Mouse (Mus musculus): ENCODE results near the gene Sla2. TPM values are rescaled to one million over a fixed set of nuclear protein-coding genes. Genes with fewer than 3 reads are reported as not detected.
"Not testable (repeated sequence)": the region's sequence is repeated elsewhere in the genome, so short reads cannot be mapped to it uniquely, and the experiment has no call there.

The Sla2 gene
- total and polyA plus RNA-seq, 3 experiments: 0.62 to 0.98 (median 0.83) TPM

DNA sequence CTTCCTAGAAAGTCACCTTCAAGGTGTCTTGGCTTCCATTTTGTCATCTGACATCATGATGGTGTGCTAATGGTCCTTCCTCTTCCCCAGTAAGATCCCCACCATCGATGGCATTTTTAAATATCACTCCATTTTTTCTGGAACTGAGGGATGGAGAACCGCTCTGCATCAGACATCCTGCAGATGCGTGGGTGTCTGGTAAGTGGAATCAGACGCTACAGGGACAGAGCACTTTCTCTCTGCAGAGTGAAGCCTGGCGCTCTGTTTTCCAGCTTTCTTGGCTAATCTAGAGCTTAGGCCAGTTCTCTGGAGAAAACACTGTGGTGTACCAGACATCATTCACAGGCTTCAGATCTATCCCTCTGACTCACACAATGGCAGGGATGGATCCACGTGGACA lies 40.7 kb upstream of the Sla2 start:
- no peak for ATAC-seq (ENCODE audit: extremely low read depth, insufficient number of reproducible peaks, low FRiP score, poor library complexity, severe bottlenecking)
- H3K4me3 ChIP-seq (ENCODE audit: low read depth, low read length): no peak overlapping the region
- no peak for TF ChIP-seq GATA2 (IDR thresholded peaks at IDR 0.05; ENCODE audit: borderline replicate concordance, low read depth, low read length)
- H3K27me3 ChIP-seq (ENCODE audit: insufficient read depth, low read length): no peaks in the 10 kb centered on the region
- H3K4me1 ChIP-seq (ENCODE audit: insufficient read depth, low read depth, low read length): peaks cover 81% of the 10 kb centered on the region
- no peak for DNase-seq (ENCODE audit: low spot score)
- H3K9me3 ChIP-seq (replicated peaks): peaks cover 5% of the 10 kb centered on the region
- peaks cover 68% of the 10 kb centered on the region for H3K36me3 ChIP-seq (replicated peaks)

DNA sequence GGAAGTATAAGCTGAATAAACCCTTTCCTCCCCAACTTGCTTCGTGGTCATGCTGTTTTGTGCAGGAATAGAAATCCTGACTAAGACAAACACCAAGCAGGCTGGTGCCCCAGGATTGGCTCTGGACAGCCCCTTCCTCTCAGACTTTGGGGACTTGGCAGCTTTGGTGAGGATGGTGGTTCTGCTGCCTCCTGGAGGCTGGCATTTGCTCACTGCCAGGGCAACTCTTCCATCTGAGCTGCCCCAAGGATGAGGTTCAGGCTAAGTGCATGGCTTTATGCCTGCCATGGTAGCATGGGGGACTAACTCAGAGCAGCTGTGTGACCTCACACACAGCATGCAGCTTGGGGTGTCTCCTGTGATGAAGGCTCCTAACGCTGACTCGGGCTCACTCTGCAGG lies 38.6 kb upstream of the Sla2 start:
- not testable (repeated sequence) for DNase-seq (ENCODE audit: low spot score); H3K27me3 ChIP-seq (ENCODE audit: insufficient read depth, low read length); ATAC-seq (ENCODE audit: extremely low read depth, insufficient number of reproducible peaks, low FRiP score, poor library complexity, severe bottlenecking); H3K4me3 ChIP-seq (ENCODE audit: low read depth, low read length); H3K9me3 ChIP-seq (replicated peaks)
- H3K4me1 ChIP-seq (ENCODE audit: insufficient read depth, low read depth, low read length): peaks cover 73% of the 10 kb centered on the region
- peaks cover 51% of the 10 kb centered on the region for H3K36me3 ChIP-seq (replicated peaks)

DNA sequence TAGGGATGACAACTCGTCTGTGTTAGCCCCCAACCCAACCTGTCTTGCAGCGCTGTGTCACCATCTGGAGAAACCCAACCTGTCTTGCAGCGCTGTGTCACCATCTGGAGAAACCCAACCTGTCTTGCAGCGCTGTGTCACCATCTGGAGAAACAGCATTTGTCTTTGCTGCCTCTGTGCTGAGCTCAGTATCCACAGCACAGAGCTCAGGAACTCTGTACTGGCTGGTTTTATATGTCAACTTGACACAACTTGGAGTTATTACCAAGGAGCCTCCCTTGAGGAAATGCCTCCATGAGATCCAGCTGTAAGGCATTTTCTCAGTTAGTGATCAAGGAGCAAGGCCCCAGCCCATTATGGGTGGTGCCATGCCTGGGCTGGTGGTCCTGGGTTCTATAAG lies 38.1 kb upstream of the Sla2 start:
- Histone ChIP-seq H3K4me3 (ENCODE audit: low read depth, low read length) (peak overlapping the region; percentile 47; the same call in 1 of the 2 replicates), H3K4me1 (ENCODE audit: insufficient read depth, low read depth, low read length) (peaks cover 67% of the 10 kb centered on the region), H3K36me3 (replicated peaks) (peaks cover 45% of the 10 kb centered on the region)
- not testable (repeated sequence) for H3K27me3 ChIP-seq (ENCODE audit: insufficient read depth, low read length); DNase-seq (ENCODE audit: low spot score); H3K9me3 ChIP-seq (replicated peaks); ATAC-seq (ENCODE audit: extremely low read depth, insufficient number of reproducible peaks, low FRiP score, poor library complexity, severe bottlenecking)

DNA sequence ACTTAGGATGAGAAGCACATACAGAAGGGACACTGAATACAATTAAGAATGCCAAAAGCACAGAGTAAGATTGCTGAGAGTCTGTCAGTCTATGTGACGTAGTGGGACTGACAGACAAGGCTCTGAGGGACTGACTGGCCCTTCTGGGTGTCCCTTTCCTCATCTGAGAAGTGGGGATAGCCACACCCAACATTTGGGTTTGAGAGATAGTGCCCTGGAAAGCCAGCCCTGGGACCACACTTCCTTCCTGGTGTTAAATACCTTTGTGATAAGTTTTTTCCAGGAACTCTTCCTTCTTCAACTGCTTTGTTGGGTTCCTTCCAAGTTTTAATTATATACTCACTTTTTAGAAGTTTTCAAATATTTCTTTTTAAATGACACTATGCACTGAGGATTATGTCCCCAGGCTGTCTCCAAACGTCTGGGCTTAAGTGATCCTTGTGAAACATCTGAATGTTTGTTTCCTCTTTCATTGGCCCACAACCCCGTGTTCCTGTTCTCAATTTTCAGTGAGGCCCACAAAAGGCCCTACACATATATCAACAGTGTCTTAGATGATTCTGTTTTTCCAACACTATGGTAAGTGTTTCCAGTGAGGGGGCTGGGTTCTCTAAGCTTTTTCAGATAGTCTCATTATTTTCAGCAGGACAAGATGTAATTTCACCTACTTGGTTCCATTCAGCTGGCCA lies 37.4 kb upstream of the Sla2 start:
- H3K9me3 ChIP-seq (replicated peaks): peaks cover 5% of the 10 kb centered on the region
- DNase-seq (ENCODE audit: low spot score) (peak; percentile 73), ATAC-seq (ENCODE audit: extremely low read depth, insufficient number of reproducible peaks, low FRiP score, poor library complexity, severe bottlenecking) (peak; percentile 79)
- peak overlapping the region; percentile 47; the same call in 1 of the 2 replicates for H3K4me3 ChIP-seq (ENCODE audit: low read depth, low read length)
- H3K4me1 ChIP-seq (ENCODE audit: insufficient read depth, low read depth, low read length): peaks cover 60% of the 10 kb centered on the region
- no peaks in the 10 kb centered on the region for H3K27me3 ChIP-seq (ENCODE audit: insufficient read depth, low read length)
- TF ChIP-seq GATA2 (IDR thresholded peaks at IDR 0.05; ENCODE audit: borderline replicate concordance, low read depth, low read length) (no peak), TAL1 (conservative IDR thresholded peaks at IDR 0.05; ENCODE audit: low read depth, low read length) (peak; percentile 60)
- H3K36me3 ChIP-seq (replicated peaks): peaks cover 38% of the 10 kb centered on the region

DNA sequence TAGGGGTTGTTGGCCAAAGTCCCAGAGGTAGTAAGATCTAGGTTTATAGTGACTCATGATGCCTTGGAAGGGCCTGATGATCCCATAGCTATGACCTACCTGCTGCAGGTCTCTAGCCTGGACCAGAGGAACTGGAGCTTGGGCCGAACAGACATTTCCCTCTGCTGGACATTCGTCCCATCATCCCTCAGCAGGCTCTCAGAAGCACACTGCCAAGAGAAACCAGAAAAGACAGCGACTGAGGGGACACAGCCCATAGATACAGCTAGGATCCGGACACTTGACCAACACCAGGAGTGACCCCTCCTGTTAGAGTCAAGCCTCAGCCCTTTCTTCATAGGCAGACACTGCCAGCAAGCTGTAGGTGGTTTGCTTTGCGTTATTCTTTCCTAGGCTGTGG lies 36.1 kb upstream of the Sla2 start:
- Histone ChIP-seq H3K27me3 (ENCODE audit: insufficient read depth, low read length) (no peaks in the 10 kb centered on the region), H3K36me3 (replicated peaks) (peaks cover 26% of the 10 kb centered on the region), H3K9me3 (replicated peaks) (peaks cover 5% of the 10 kb centered on the region), H3K4me1 (ENCODE audit: insufficient read depth, low read depth, low read length) (peaks cover 47% of the 10 kb centered on the region), H3K4me3 (ENCODE audit: low read depth, low read length) (no peak overlapping the region; the same call in 1 of the 2 replicates)
- no peak for TF ChIP-seq TAL1 (conservative IDR thresholded peaks at IDR 0.05; ENCODE audit: low read depth, low read length)
- no peak for TF ChIP-seq GATA1 (IDR thresholded peaks at IDR 0.05; ENCODE audit: borderline replicate concordance, low read length)
- no peak for TF ChIP-seq CTCF (IDR thresholded peaks at IDR 0.05; ENCODE audit: low read depth, low read length)
- no peak for TF ChIP-seq POLR2AphosphoS5 (IDR thresholded peaks at IDR 0.05; ENCODE audit: insufficient replicate concordance, low read depth, low read length)
- TF ChIP-seq GATA2 (IDR thresholded peaks at IDR 0.05; ENCODE audit: borderline replicate concordance, low read depth, low read length): no peak
- DNase-seq (ENCODE audit: low spot score) (peak; percentile 0), ATAC-seq (ENCODE audit: extremely low read depth, insufficient number of reproducible peaks, low FRiP score, poor library complexity, severe bottlenecking) (no peak)

DNA sequence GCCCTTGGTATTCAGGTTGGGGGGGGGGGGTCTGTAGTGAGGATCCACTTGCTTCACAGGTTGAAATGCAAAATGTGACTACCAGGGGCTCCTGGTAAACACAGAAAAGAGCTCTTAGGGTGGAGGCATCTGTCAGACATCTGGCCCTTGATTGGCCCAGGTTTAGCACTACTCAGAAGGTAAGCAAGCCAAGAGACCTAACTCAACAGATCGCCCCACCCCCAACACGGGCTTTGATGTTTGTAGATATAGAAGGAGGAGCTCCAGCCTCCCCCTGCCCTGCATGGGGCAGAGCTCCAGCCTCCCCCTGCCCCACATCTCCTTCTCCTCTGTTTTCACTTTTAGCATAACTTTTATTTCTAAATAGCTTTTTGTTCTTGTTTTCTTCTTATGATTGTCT lies 32.8 kb upstream of the Sla2 start:
- Histone ChIP-seq H3K36me3 (replicated peaks) (no peaks in the 10 kb centered on the region), H3K27me3 (ENCODE audit: insufficient read depth, low read length) (no peaks in the 10 kb centered on the region), H3K4me3 (ENCODE audit: low read depth, low read length) (no peak overlapping the region), H3K9me3 (replicated peaks) (no peaks in the 10 kb centered on the region; the same call in 1 of the 2 replicates), H3K4me1 (ENCODE audit: insufficient read depth, low read depth, low read length) (peaks cover 32% of the 10 kb centered on the region)
- TF ChIP-seq GATA1 (IDR thresholded peaks at IDR 0.05; ENCODE audit: borderline replicate concordance, low read length): no peak
- TF ChIP-seq CTCF (IDR thresholded peaks at IDR 0.05; ENCODE audit: low read depth, low read length): no peak
- no peak for TF ChIP-seq POLR2AphosphoS5 (IDR thresholded peaks at IDR 0.05; ENCODE audit: insufficient replicate concordance, low read depth, low read length)
- TF ChIP-seq TAL1 (conservative IDR thresholded peaks at IDR 0.05; ENCODE audit: low read depth, low read length): no peak
- TF ChIP-seq GATA2 (IDR thresholded peaks at IDR 0.05; ENCODE audit: borderline replicate concordance, low read depth, low read length): no peak
- DNase-seq (ENCODE audit: low spot score) (no peak), ATAC-seq (ENCODE audit: extremely low read depth, insufficient number of reproducible peaks, low FRiP score, poor library complexity, severe bottlenecking) (no peak)

DNA sequence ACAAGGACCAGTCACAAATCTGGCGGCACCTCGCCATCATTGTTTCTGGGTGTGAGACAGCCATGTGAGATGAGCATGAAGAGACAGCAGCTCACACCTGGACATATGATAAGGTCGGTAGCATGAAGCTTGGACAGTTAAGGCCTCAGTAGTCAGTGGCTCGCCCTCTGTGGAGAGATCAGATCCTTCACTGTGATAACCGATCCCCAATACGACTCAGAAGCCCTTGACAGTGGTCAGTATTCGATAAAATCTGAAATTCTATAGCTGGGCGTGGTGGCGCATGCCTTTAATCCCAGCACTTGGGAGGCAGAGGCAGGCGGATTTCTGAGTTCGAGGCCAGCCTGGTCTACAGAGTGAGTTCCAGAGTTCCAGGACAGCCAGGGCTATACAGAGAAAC lies 32.2 kb upstream of the Sla2 start:
- peaks cover 30% of the 10 kb centered on the region for H3K4me1 ChIP-seq (ENCODE audit: insufficient read depth, low read depth, low read length)
- ATAC-seq (ENCODE audit: extremely low read depth, insufficient number of reproducible peaks, low FRiP score, poor library complexity, severe bottlenecking); H3K27me3 ChIP-seq (ENCODE audit: insufficient read depth, low read length); DNase-seq (ENCODE audit: low spot score); H3K9me3 ChIP-seq (replicated peaks); H3K4me3 ChIP-seq (ENCODE audit: low read depth, low read length); H3K36me3 ChIP-seq (replicated peaks): not testable (repeated sequence)
